Mouse (Mus musculus) erythroblast, embryonic 14.5 days (primary cell): ENCODE results near the gene Vmn2r2.

Experiments
- GATA1 ChIP-seq: IDR thresholded peaks from 2 replicates; pipeline ENCODE4 v1.6.1; 2012; ENCODE audit warnings: low read length, inconsistent platforms, mixed read lengths
- TAL1 ChIP-seq: IDR thresholded peaks from 3 replicates; pipeline ENCODE4 v1.6.1; 2012; ENCODE audit warnings: low read length, inconsistent platforms, mixed read lengths

GRCm38 (mm10) chr3:64112707-64113106, 29.0 kb downstream of the Vmn2r2 start:
- TF ChIP-seq TAL1 (no peak), GATA1 (no peak)
